ENCODE assay signal across 9 mouse cellular contexts in genomic region chr2:136149530-136149929, GRCm38 (mm10).
DNase-seq lines count a peak whose midpoint lies in the region; ATAC-seq and TF ChIP-seq lines count a peak whose summit lies in the region.
"Had no signal": no experiment of that assay in that cellular context is flagged by ENCODE, and none has a peak within 500 bp of the region (broad histone marks: within the 10 kb centered on the region; RNA-seq: fewer than 3 reads in every experiment).

No protein-coding gene starts in this region.

- peak; percentile 16; the same call in 1 of the 2 replicates for TF ChIP-seq CTCF in cortical plate, adult 2 months (IDR thresholded peaks at IDR 0.05; ENCODE audit: extremely low read depth, insufficient read depth, low read length)
- TF ChIP-seq CTCF in midbrain, postnatal 0 days (IDR thresholded peaks at IDR 0.05), result peak; percentile 80

- WGBS in neural tube, embryonic 11.5 days, result 26% methylated on average over 4 of the region's 4 CpGs
- 31% methylated on average over 4 of the region's 4 CpGs for WGBS in intestine, embryonic 15.5 days
- 41% methylated on average over 4 of the region's 4 CpGs for WGBS in midbrain, postnatal 0 days

- H3K27ac ChIP-seq in neural tube, embryonic 11.5 days (ENCODE audit: low read depth, low read length), result no peak overlapping the region
- no peak overlapping the region for H3K27ac ChIP-seq in cortical plate, adult 2 months (ENCODE audit: insufficient read depth, low read length)
- H3K27ac ChIP-seq in intestine, embryonic 15.5 days, result no peak overlapping the region
- no peak overlapping the region for H3K27ac ChIP-seq in midbrain, postnatal 0 days (ENCODE audit: low read depth, low read length)
- H3K27ac ChIP-seq: embryonic facial prominence, embryonic 13.5 days had no signal

- H3K36me3 ChIP-seq in neural tube, embryonic 11.5 days (ENCODE audit: control insufficient read depth, insufficient read depth, low read length), result no peaks in the 10 kb centered on the region
- no peaks in the 10 kb centered on the region for H3K36me3 ChIP-seq in intestine, embryonic 15.5 days
- no peaks in the 10 kb centered on the region for H3K36me3 ChIP-seq in midbrain, postnatal 0 days (ENCODE audit: insufficient read depth, low read length)
- H3K36me3 ChIP-seq: embryonic facial prominence, embryonic 13.5 days had no signal

- H3K4me1 ChIP-seq in neural tube, embryonic 11.5 days (ENCODE audit: control insufficient read depth, insufficient read depth, low read length), result no peaks in the 10 kb centered on the region
- peaks cover 4% of the 10 kb centered on the region; the same call in 1 of the 2 replicates for H3K4me1 ChIP-seq in cortical plate, adult 2 months (ENCODE audit: control insufficient read depth, insufficient read depth, low read length)
- H3K4me1 ChIP-seq in intestine, embryonic 15.5 days (replicated peaks), result no peaks in the 10 kb centered on the region
- H3K4me1 ChIP-seq in midbrain, postnatal 0 days (ENCODE audit: insufficient read depth, low read length), result no peaks in the 10 kb centered on the region
- H3K4me1 ChIP-seq: embryonic facial prominence, embryonic 13.5 days had no signal

- peak; percentile 46 for DNase-seq in neural tube, embryonic 11.5 days (ENCODE audit: low spot score)
- no peak for DNase-seq in neural tube, embryonic 10.5 days (ENCODE audit: extremely low spot score, low spot score)
- peak; percentile 80 for DNase-seq in midbrain, postnatal 0 days (ENCODE audit: low spot score)
- no peak for DNase-seq in right cerebral cortex, postnatal 25 days
- no peak for DNase-seq in spleen, postnatal 36 days (ENCODE audit: low spot score in 2 of 2)

- no peaks in the 10 kb centered on the region for H3K27me3 ChIP-seq in neural tube, embryonic 11.5 days (ENCODE audit: control insufficient read depth, insufficient read depth, low read length)
- H3K27me3 ChIP-seq in intestine, embryonic 15.5 days (replicated peaks), result no peaks in the 10 kb centered on the region
- H3K27me3 ChIP-seq in midbrain, postnatal 0 days (ENCODE audit: insufficient read depth, low read length), result no peaks in the 10 kb centered on the region
- H3K27me3 ChIP-seq: embryonic facial prominence, embryonic 13.5 days had no signal

- H3K9me3 ChIP-seq in neural tube, embryonic 11.5 days (ENCODE audit: control insufficient read depth, low read length), result no peaks in the 10 kb centered on the region
- H3K9me3 ChIP-seq in intestine, embryonic 15.5 days, result no peaks in the 10 kb centered on the region
- no peaks in the 10 kb centered on the region for H3K9me3 ChIP-seq in midbrain, postnatal 0 days (ENCODE audit: low read length)
- H3K9me3 ChIP-seq: embryonic facial prominence, embryonic 13.5 days had no signal

- no peak overlapping the region for H3K4me2 ChIP-seq in neural tube, embryonic 11.5 days (ENCODE audit: low read depth)
- H3K4me2 ChIP-seq in intestine, embryonic 15.5 days (replicated peaks), result no peak overlapping the region
- H3K4me2 ChIP-seq in midbrain, postnatal 0 days (ENCODE audit: low read depth, low read length, poor library complexity, severe bottlenecking), result no peak overlapping the region

- peak; percentile 56 for ATAC-seq in neural tube, embryonic 11.5 days (ENCODE audit: insufficient read depth, low FRiP score, low TSS enrichment)
- ATAC-seq in intestine, embryonic 15.5 days, result peak; percentile 47; the same call in 1 of the 2 replicates
- ATAC-seq in midbrain, postnatal 0 days (ENCODE audit: low FRiP score), result peak; percentile 47
- no peak for ATAC-seq in erythroid progenitor cell, adult 5-6 weeks (replicated peaks; ENCODE audit: low FRiP score, poor library complexity, severe bottlenecking)

- H3K9ac ChIP-seq in neural tube, embryonic 11.5 days (ENCODE audit: low read length), result no peak overlapping the region
- H3K9ac ChIP-seq in intestine, embryonic 15.5 days, result no peak overlapping the region
- H3K9ac ChIP-seq in midbrain, postnatal 0 days (replicated peaks; ENCODE audit: low read length, poor library complexity, severe bottlenecking), result no peak overlapping the region
- H3K9ac ChIP-seq: embryonic facial prominence, embryonic 13.5 days had no signal

- no peak overlapping the region for H3K4me3 ChIP-seq in neural tube, embryonic 11.5 days (ENCODE audit: low read depth, low read length)
- H3K4me3 ChIP-seq in cortical plate, adult 2 months (ENCODE audit: insufficient read depth, low read length), result no peak overlapping the region
- H3K4me3 ChIP-seq in intestine, embryonic 15.5 days (replicated peaks), result no peak overlapping the region
- H3K4me3 ChIP-seq in midbrain, postnatal 0 days (ENCODE audit: low read depth, low read length), result no peak overlapping the region
- H3K4me3 ChIP-seq: embryonic facial prominence, embryonic 13.5 days had no signal

- no peak for TF ChIP-seq POLR2A in cortical plate, adult 2 months (IDR thresholded peaks at IDR 0.05; ENCODE audit: extremely low read depth, insufficient read depth, low read length)

Comparison
In these comparisons a context has a peak if more than half of its experiments do, and no peak if none do; other contexts are left out.
1. DNase-seq: peak in neural tube, embryonic 11.5 days (single experiment) and midbrain, postnatal 0 days (single experiment); none in neural tube, embryonic 10.5 days (single experiment), right cerebral cortex, postnatal 25 days (single experiment) and spleen, postnatal 36 days (0 of 2).